Mouse (Mus musculus) lung, embryonic 16.5 days (tissue): ENCODE measurements around the gene Il6st. TPM values are rescaled to one million over a fixed set of nuclear protein-coding genes. Genes with fewer than 3 reads are reported as not detected.

Source experiments
- ATAC-seq: fragments of 200-750 bp; cut with Nextera tagmentation; 2 replicates; pipeline ENCODE4 v1.8.0; 2017; ENCODE audit warnings: low read depth, mild to moderate bottlenecking, moderate library complexity
- H3K27ac ChIP-seq: fragments of 300-500 bp; sonication (generic); 2 replicates; pipeline ENCODE4 v1.5.1; 2014; ENCODE audit warnings: mild to moderate bottlenecking, control low read depth, low read length
- H3K27me3 ChIP-seq: fragments of 300-500 bp; sonication (generic); 2 replicates; pipeline ENCODE4 v1.6.1; 2014; ENCODE audit warnings: low read depth, low read length, mixed read lengths; ENCODE audit not compliant: control insufficient read depth, insufficient read depth
- H3K36me3 ChIP-seq: fragments of 300-500 bp; sonication (generic); 2 replicates; pipeline ENCODE4 v1.6.1; 2014; ENCODE audit warnings: low read length; ENCODE audit not compliant: control insufficient read depth, insufficient read depth
- H3K4me1 ChIP-seq: fragments of 300-500 bp; sonication (generic); replicated peaks from 2 replicates; pipeline ENCODE4 v1.6.1; 2014; ENCODE audit warnings: low read length, mixed read lengths; ENCODE audit not compliant: control insufficient read depth, insufficient read depth
- H3K4me2 ChIP-seq: fragments of 300-500 bp; sonication (generic); 2 replicates; pipeline ENCODE4 v1.6.1; 2014; ENCODE audit warnings: low read depth, low read length, control low read depth
- H3K4me3 ChIP-seq: fragments of 300-500 bp; sonication (generic); 2 replicates; pipeline ENCODE4 v1.5.1; 2014; ENCODE audit warnings: mild to moderate bottlenecking, low read length, control low read depth
- H3K9ac ChIP-seq: fragments of 300-500 bp; sonication (generic); 2 replicates; pipeline ENCODE4 v1.6.1; 2014; ENCODE audit warnings: low read length, control low read depth
- H3K9me3 ChIP-seq: fragments of 300-500 bp; sonication (generic); 2 replicates; pipeline ENCODE4 v1.6.1; 2016; ENCODE audit warnings: low read length; ENCODE audit not compliant: control insufficient read depth
- WGBS: fragments of 180-500 bp; shearing (Covaris S2); extraction: QIAGEN DNeasy Blood & Tissue Kit; methylation state at CpG from one replicate; pipeline ENCODE4 v1.1.7; 2014; 5-methylcytosine and 5-hydroxymethylcytosine counted together
- polyA plus RNA-seq: library from polyadenylated mRNA; unstranded; fragments of >200 nt; fragmentation: Nextera tagmentation; extraction: Ambion mirVana; gene quantifications from 2 replicates; pipeline ENCODE4 v1.2.1, GENCODE M21; 2015

Gene Il6st
- polyA plus RNA-seq, 1 experiment from 2014 or later = 47.4 TPM

DNA sequence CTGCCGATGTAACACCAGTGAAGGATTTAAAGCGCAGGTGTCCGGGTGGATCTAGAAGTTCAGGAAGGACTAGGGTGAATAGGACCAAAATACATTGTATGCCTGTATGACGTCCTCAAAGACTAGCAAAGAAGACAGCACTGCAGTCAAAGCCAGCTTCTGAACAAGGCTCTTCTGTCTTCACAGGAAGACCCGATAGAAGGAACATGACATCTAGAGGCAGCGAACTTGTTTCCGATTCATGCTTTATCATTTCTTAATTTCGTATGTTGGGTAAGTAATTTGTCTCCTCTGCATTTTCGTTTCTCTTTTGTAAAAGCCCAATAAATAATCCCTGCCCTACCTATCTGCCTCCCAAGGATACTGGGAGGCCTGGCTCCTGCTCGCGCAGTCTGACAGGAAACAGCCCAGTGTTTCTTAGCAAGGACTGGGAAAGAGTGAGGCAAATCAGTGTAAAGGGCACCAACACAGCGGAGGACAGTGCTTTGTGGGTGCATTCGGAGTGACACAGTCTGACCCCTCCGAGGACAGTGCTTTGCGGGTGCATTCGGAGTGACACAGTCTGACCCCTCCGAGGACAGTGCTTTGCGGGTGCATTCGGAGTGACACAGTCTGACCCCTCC, 8.6 kb downstream of the Il6st start:
- peaks cover 15% of the 10 kb centered on the region for H3K36me3 ChIP-seq
- H3K27me3 ChIP-seq = no peaks in the 10 kb centered on the region
- ATAC-seq = no peak
- H3K9me3 ChIP-seq = no peaks in the 10 kb centered on the region
- H3K4me1 ChIP-seq = peaks cover 1% of the 10 kb centered on the region; the same call in 1 of the 2 replicates
- H3K27ac ChIP-seq = no peak overlapping the region
- no peak overlapping the region for H3K9ac ChIP-seq
- H3K4me2 ChIP-seq = no peak overlapping the region
- 86% methylated on average over 19 of the region's 19 CpGs for WGBS
- H3K4me3 ChIP-seq = no peak overlapping the region

DNA sequence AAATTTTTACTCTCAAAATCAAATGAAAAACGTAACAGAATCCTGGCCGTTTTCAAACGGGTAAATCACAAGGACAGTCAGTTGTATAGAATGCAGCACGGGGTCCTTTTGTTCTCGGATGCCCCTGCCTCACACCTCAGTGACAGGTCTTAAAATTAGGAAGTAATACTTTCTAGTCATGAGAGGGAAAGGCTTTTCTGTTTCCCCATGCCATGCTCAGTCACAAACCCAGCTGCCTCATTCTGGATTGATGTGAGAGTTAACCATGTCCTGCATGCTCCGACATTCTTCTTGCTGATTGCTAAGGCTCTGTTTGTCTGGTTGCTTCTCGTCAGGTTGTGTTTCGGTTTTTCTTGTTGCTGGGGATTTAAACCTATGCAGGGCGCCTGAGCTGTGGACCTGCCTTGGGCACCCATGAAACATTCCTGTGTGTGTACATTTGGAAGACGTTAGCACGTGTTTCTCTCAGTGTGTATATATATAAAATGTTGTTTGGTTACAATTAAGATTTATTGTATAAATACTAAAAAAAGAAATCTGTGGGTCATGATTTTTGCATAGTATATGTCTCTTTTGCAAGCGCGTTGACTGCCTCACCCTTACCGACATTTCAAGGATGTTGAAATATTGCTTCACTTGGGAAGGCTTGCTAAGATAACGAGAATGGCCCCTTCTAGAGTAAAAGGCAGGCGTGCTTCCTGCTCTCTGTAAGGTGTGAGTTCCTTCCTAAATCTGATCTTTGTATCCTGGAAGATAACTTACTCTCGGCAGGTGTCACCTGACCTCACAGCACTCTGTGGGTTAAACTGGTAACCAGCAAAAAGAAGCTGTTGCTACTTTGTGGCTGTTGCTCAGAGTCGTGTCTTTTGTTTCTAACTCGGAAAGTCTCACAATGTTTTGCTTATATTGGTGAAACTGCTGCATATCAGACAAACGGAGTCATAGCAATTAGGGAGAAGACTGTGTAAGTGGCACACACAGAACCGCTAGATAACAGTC, 10.2 kb downstream of the Il6st start:
- Histone ChIP-seq H3K4me3 (no peak overlapping the region), H3K9me3 (no peaks in the 10 kb centered on the region), H3K9ac (no peak overlapping the region), H3K36me3 (peaks cover 16% of the 10 kb centered on the region), H3K4me2 (no peak overlapping the region), H3K4me1 (no peaks in the 10 kb centered on the region; the same call in 1 of the 2 replicates), H3K27ac (no peak overlapping the region), H3K27me3 (no peaks in the 10 kb centered on the region)
- ATAC-seq = no peak
- 58% methylated on average over 21 of the region's 21 CpGs for WGBS

DNA sequence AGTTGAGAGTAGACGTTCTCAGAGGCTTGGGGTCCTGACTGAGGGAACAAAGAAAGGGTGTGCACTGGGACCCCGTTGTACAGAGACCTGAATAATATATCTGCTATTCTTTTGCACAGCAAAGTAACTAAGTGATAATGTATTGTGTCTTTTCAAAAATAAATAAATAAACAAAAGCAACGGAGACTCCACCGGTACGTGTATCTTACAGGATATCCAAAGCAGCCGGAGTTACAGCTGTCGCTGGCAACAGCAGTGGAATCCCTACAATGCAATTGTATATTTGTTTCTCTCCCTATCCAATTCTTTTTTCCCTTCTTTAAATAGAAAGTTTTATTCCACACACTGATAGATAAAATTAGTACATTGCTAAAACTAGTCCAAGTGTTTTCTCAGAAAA, 15.2 kb downstream of the Il6st start:
- H3K4me3 ChIP-seq = no peak overlapping the region
- H3K4me1 ChIP-seq = no peaks in the 10 kb centered on the region
- no peak overlapping the region for H3K4me2 ChIP-seq
- H3K36me3 ChIP-seq = peaks cover 37% of the 10 kb centered on the region
- no peak overlapping the region for H3K9ac ChIP-seq
- no peaks in the 10 kb centered on the region for H3K27me3 ChIP-seq
- WGBS = 64% methylated on average over 7 of the region's 7 CpGs
- H3K27ac ChIP-seq = no peak overlapping the region
- no peaks in the 10 kb centered on the region for H3K9me3 ChIP-seq
- no peak for ATAC-seq

DNA sequence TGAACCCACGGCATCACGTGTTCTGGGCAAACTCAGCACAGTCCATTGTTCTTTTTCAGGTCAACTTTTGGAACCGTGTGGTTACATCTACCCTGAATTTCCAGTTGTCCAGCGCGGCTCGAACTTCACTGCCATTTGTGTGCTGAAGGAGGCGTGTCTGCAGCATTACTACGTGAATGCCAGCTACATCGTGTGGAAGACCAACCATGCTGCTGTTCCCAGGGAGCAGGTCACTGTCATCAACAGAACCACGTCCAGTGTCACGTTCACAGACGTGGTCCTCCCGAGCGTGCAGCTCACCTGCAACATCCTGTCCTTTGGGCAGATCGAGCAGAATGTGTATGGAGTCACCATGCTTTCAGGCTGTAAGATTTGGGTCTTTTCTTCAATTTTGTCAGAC, 16.1 kb downstream of the Il6st start:
- no peaks in the 10 kb centered on the region for H3K9me3 ChIP-seq
- no peak overlapping the region for H3K4me2 ChIP-seq
- H3K27ac ChIP-seq = no peak overlapping the region
- H3K4me1 ChIP-seq = no peaks in the 10 kb centered on the region
- no peaks in the 10 kb centered on the region for H3K27me3 ChIP-seq
- peaks cover 41% of the 10 kb centered on the region for H3K36me3 ChIP-seq
- no peak overlapping the region for H3K4me3 ChIP-seq
- ATAC-seq = no peak
- 88% methylated on average over 15 of the region's 15 CpGs for WGBS
- H3K9ac ChIP-seq = no peak overlapping the region

DNA sequence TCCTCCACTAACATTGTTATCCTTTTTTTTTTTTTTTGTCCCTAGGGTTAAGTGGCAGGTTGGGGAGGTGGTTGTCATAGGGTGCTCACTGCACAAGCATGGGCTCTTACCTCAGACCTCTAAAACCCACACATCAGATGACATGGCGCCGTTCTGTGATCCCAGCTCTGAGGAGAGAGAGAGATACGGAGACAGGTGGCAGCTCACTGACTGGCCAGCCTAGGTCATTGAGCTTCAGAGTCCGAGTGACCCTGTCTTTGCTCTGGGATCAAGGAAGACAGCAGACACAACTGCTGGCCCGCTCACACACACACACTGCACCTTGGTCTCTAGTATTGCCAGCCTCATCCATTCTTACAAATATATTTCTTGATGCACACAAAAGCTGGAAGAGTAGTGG, 18.7 kb downstream of the Il6st start:
- H3K4me3 ChIP-seq = no peak overlapping the region
- no peaks in the 10 kb centered on the region for H3K9me3 ChIP-seq
- H3K4me2 ChIP-seq = no peak overlapping the region
- no peak for ATAC-seq
- H3K9ac ChIP-seq = no peak overlapping the region
- WGBS = 89% methylated on average over 5 of the region's 5 CpGs
- no peaks in the 10 kb centered on the region for H3K4me1 ChIP-seq
- peaks cover 41% of the 10 kb centered on the region for H3K36me3 ChIP-seq
- no peaks in the 10 kb centered on the region for H3K27me3 ChIP-seq
- no peak overlapping the region for H3K27ac ChIP-seq

DNA sequence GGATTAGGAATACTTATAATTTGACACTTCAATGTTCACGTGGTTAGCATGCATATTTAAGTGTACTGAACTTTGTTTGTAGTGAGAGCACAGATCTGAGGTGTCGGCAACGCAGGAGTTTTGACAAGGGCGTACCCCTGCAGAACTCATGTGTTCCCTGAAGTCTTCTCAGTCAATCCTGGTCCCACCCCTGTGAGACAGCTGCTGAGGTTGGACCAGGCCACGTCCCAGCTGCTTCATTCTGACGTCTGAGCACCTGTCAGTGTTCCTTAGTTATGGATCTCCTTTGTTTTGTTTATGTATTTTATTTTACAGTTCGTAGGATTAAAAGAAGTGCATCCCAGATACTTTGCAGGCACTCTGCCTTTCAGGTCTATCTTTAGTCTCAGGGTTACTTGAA, 19.1 kb downstream of the Il6st start:
- ATAC-seq = no peak
- no peaks in the 10 kb centered on the region for H3K9me3 ChIP-seq
- H3K4me3 ChIP-seq = no peak overlapping the region
- H3K36me3 ChIP-seq = peaks cover 42% of the 10 kb centered on the region
- WGBS = 72% methylated on average over 7 of the region's 7 CpGs
- no peak overlapping the region for H3K4me2 ChIP-seq
- no peak overlapping the region for H3K9ac ChIP-seq
- H3K4me1 ChIP-seq = no peaks in the 10 kb centered on the region
- no peak overlapping the region for H3K27ac ChIP-seq
- H3K27me3 ChIP-seq = no peaks in the 10 kb centered on the region

DNA sequence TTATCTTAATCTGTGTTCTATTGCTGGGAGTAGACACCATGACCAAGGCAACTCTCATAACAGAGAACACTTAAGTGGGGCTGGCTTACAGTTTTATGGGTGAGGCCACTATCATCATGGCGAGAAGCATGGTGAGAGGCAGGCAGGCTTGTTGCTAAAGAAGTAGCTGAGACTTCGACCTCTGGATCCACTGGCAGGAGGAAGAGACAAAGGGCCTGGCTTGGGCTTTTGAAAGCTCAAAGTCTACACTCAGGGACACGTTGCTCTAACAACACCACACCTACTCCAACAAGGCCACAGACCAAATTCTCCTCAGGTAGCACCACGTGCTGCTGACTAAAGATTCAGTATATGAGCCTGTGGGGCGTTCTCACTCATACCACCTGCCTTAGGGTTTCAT, 22.4 kb downstream of the Il6st start:
- no peak overlapping the region for H3K9ac ChIP-seq
- WGBS = 90% methylated on average over 5 of the region's 5 CpGs
- no peaks in the 10 kb centered on the region for H3K9me3 ChIP-seq
- H3K36me3 ChIP-seq = peaks cover 53% of the 10 kb centered on the region
- ATAC-seq = no peak
- H3K4me1 ChIP-seq = no peaks in the 10 kb centered on the region
- H3K27me3 ChIP-seq = no peaks in the 10 kb centered on the region
- H3K27ac ChIP-seq = no peak overlapping the region
- no peak overlapping the region for H3K4me2 ChIP-seq
- no peak overlapping the region for H3K4me3 ChIP-seq

DNA sequence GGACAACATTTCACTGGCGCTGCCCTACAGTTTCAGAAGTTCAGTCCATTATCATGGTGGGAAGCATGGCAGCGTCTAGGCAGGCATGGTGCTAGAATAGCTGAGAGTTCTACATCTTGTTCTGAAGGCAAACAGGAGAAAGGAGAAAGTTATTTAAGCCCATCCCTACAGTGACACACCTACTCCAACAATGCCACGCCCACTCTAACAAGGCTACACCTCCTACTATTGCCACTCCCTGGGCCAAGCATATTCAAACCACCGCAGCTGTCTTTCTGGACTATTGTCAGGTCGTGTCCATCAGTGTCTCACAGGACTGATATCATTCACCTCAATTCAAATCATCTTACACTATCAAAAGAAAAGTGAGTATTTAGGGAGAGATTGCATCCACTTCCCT, 22.8 kb downstream of the Il6st start:
- H3K27me3 ChIP-seq = no peaks in the 10 kb centered on the region
- H3K9ac ChIP-seq = no peak overlapping the region
- H3K4me3 ChIP-seq = no peak overlapping the region
- no peak for ATAC-seq
- WGBS = 94% methylated on average over 5 of the region's 5 CpGs
- H3K4me2 ChIP-seq = no peak overlapping the region
- no peaks in the 10 kb centered on the region for H3K4me1 ChIP-seq
- H3K27ac ChIP-seq = no peak overlapping the region
- H3K36me3 ChIP-seq = peaks cover 53% of the 10 kb centered on the region
- no peaks in the 10 kb centered on the region for H3K9me3 ChIP-seq

DNA sequence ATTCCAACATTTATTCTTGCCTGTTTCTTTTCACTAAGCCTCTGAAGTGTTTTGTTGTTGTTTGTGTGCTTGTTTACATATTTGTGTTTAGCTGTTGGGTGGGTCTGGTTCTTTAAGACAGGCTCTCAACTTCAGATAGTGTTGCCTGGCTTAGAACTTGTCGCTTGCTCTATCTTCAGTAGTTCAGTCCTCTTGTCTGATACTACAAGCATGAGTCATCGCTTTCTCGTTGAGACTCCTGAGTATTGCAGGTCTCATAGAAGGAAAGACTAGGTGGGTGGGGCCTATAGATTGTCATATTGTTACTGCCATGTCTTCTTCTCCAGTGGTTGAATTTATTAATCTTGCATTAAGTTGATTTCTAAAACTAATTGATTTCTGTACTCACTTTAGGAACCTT, 26.2 kb downstream of the Il6st start:
- 92% methylated on average over 3 of the region's 3 CpGs for WGBS
- no peak for ATAC-seq
- H3K4me2 ChIP-seq = no peak overlapping the region
- H3K4me1 ChIP-seq = no peaks in the 10 kb centered on the region
- no peak overlapping the region for H3K27ac ChIP-seq
- no peaks in the 10 kb centered on the region for H3K9me3 ChIP-seq
- H3K27me3 ChIP-seq = no peaks in the 10 kb centered on the region
- H3K36me3 ChIP-seq = peaks cover 51% of the 10 kb centered on the region
- no peak overlapping the region for H3K9ac ChIP-seq
- H3K4me3 ChIP-seq = no peak overlapping the region
